8 mouse cellular contexts compared by ENCODE assay signal in the genomic region with DNA sequence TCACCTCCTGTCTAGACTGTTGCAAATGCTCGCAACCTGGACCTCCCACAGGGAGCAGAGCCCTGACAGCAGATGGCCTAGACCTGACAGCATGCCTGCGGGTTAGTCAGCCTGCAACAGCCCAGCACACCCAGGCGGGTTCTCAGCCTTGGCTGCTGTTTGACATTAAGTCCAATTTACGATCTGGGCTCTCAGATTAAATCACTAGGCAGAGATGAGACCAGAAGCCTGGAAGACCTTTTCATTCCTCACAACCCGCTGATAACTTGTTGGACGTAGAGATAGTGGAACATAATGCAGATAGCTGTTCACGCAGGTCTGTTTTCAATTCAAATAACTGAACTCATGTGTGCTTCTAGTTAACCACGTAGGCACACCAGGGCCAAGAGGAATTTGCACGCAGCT.
DNase-seq lines count a peak whose midpoint lies in the region; ATAC-seq lines count a peak whose summit lies in the region.

No protein-coding gene starts in this region.

- H3K4me3 ChIP-seq in midbrain, embryonic 11.5 days (ENCODE audit: low read depth, low read length): no peak overlapping the region

- H3K27me3 ChIP-seq in midbrain, embryonic 11.5 days (ENCODE audit: control insufficient read depth, insufficient read depth, low read length): no peaks in the 10 kb centered on the region

- WGBS in midbrain, embryonic 11.5 days: 69% methylated on average over 9 of the region's 9 CpGs

- no peak overlapping the region for H3K4me2 ChIP-seq in midbrain, embryonic 11.5 days

- DNase-seq in ovary, adult 18-20 months (ENCODE audit: low spot score): peak; percentile 7
- no peak for DNase-seq in ovary, postnatal 14 days (ENCODE audit: low spot score)
- peak; percentile 62 for DNase-seq in embryo, embryonic 11 days
- peak; percentile 14 for DNase-seq in kidney, postnatal 14 days
- peak; percentile 21 for DNase-seq in urinary bladder, postnatal 25 days (ENCODE audit: low spot score)
- DNase-seq in midbrain, embryonic 11.5 days (ENCODE audit: low spot score, missing footprints): no peak
- no peak for DNase-seq in frontal cortex, postnatal 25 days (ENCODE audit: low spot score in 2 of 2)

- H3K9me3 ChIP-seq in midbrain, embryonic 11.5 days (ENCODE audit: control insufficient read depth, low read length): no peaks in the 10 kb centered on the region

- no peak overlapping the region for H3K9ac ChIP-seq in midbrain, embryonic 11.5 days (ENCODE audit: low read length)

- no peaks in the 10 kb centered on the region for H3K36me3 ChIP-seq in midbrain, embryonic 11.5 days (ENCODE audit: control insufficient read depth, insufficient read depth, low read length)

- H3K4me1 ChIP-seq in midbrain, embryonic 11.5 days (ENCODE audit: control insufficient read depth, insufficient read depth, low read length): no peaks in the 10 kb centered on the region

- H3K27ac ChIP-seq in midbrain, embryonic 11.5 days (ENCODE audit: low read depth, low read length): no peak overlapping the region

- ATAC-seq in CD4-positive, CD25-positive, alpha-beta regulatory T cell, adult 4 months: no peak
- no peak for ATAC-seq in midbrain, embryonic 11.5 days (ENCODE audit: low FRiP score)

Comparison
In these comparisons a context has a peak if more than half of its experiments do, and no peak if none do; other contexts are left out.
1. DNase-seq: peak in ovary, adult 18-20 months (single experiment), embryo, embryonic 11 days (single experiment), kidney, postnatal 14 days (single experiment) and urinary bladder, postnatal 25 days (single experiment); none in ovary, postnatal 14 days (single experiment), midbrain, embryonic 11.5 days (single experiment) and frontal cortex, postnatal 25 days (0 of 2).